ENCODE assay signal across 12 mouse cellular contexts in the genomic region with DNA sequence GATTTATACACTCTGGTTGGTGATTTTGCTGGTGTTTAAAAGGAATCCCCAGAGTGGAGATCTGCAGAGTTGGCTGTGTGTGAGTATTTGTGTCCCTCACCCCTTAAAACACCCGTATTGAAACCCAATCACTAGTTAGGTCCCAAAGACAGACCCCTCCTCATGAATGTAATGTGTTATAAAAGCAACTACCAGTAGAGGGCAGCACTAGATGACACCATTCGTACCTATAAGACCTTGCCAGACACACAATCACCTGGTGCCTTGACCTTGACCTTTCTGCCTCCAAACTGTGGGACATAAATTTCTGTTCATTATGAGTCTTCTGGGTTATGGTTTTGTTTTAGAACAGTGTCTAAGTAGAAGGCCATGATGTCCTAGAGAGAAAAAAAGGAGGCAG.
A peak's percentile ranks its signal among the peaks of the same experiment; 100 is the strongest.
DNase-seq lines count a peak whose midpoint lies in the region; ATAC-seq and TF ChIP-seq lines count a peak whose summit lies in the region.
"Had no signal": no experiment of that assay in that cellular context is flagged by ENCODE, and none has a peak within 500 bp of the region (broad histone marks: within the 10 kb centered on the region; RNA-seq: fewer than 3 reads in every experiment).

No protein-coding gene starts in this region.

- no peaks in the 10 kb centered on the region for H3K27me3 ChIP-seq in kidney, postnatal 0 days (ENCODE audit: insufficient read depth, low read length)
- H3K27me3 ChIP-seq in E14TG2a.4 (ENCODE audit: insufficient read depth, low read length) = no peaks in the 10 kb centered on the region
- H3K27me3 ChIP-seq: limb, embryonic 12.5 days had no signal

- H3K27ac ChIP-seq in kidney, postnatal 0 days = no peak overlapping the region
- H3K27ac ChIP-seq: limb, embryonic 12.5 days had no signal

- no peaks in the 10 kb centered on the region for H3K9me3 ChIP-seq in kidney, postnatal 0 days (replicated peaks; ENCODE audit: low read length)
- H3K9me3 ChIP-seq in E14TG2a.4 (ENCODE audit: low read length) = no peaks in the 10 kb centered on the region
- H3K9me3 ChIP-seq: limb, embryonic 12.5 days had no signal

- peaks cover 7% of the 10 kb centered on the region; the same call in 1 of the 2 replicates for H3K4me1 ChIP-seq in kidney, postnatal 0 days (replicated peaks; ENCODE audit: insufficient read depth, low read length)
- peaks cover 76% of the 10 kb centered on the region for H3K4me1 ChIP-seq in E14TG2a.4 (replicated peaks; ENCODE audit: low read depth, low read length)

- H3K4me3 ChIP-seq in kidney, postnatal 0 days (replicated peaks; ENCODE audit: low read depth, low read length) = no peak overlapping the region
- no peak overlapping the region for H3K4me3 ChIP-seq in E14TG2a.4 (replicated peaks; ENCODE audit: low read length)
- H3K4me3 ChIP-seq: limb, embryonic 12.5 days had no signal

- no peak overlapping the region for H3K4me2 ChIP-seq in kidney, postnatal 0 days (ENCODE audit: low read length)
- H3K4me2 ChIP-seq: limb, embryonic 12.5 days had no signal

- WGBS in kidney, postnatal 0 days = 51% methylated on average over 2 of the region's 2 CpGs

- ATAC-seq in kidney, postnatal 0 days (replicated peaks; ENCODE audit: low FRiP score, low read depth) = no peak

- no peak overlapping the region for H3K9ac ChIP-seq in kidney, postnatal 0 days (ENCODE audit: low read depth, low read length)
- H3K9ac ChIP-seq: limb, embryonic 12.5 days had no signal

- H3K36me3 ChIP-seq in kidney, postnatal 0 days (ENCODE audit: insufficient read depth, low read length) = no peaks in the 10 kb centered on the region
- H3K36me3 ChIP-seq in E14TG2a.4 (ENCODE audit: insufficient read depth, low read length) = no peaks in the 10 kb centered on the region
- H3K36me3 ChIP-seq: limb, embryonic 12.5 days had no signal

- DNase-seq in kidney, postnatal 0 days (ENCODE audit: low spot score) = peak; percentile 43
- no peak for DNase-seq in kidney, postnatal 10 days
- DNase-seq in A20 (ENCODE audit: low read depth, low spot score) (peak; percentile 26), MN1 (ENCODE audit: low spot score) (no peak)
- peak; percentile 69 for DNase-seq in embryo, embryonic 10.5 days (ENCODE audit: low spot score)
- DNase-seq in thymus, postnatal 25 days = no peak
- DNase-seq: cerebellum, adult 9-10 months; heart, postnatal 4 days; kidney, postnatal 36 days; thymus, postnatal 36 days had no signal

- peak; percentile 58 for TF ChIP-seq CTCF in kidney, postnatal 0 days (IDR thresholded peaks at IDR 0.05; ENCODE audit: low read depth)
- peak; percentile 52 for TF ChIP-seq CTCF in E14TG2a.4 (conservative IDR thresholded peaks at IDR 0.05; ENCODE audit: low read length)

Comparison
In these comparisons a context has a peak if more than half of its experiments do, and no peak if none do; other contexts are left out.
1. DNase-seq: peak in kidney, postnatal 0 days (single experiment), A20 (single experiment) and embryo, embryonic 10.5 days (single experiment); none in kidney, postnatal 10 days (single experiment), MN1 (single experiment) and thymus, postnatal 25 days (single experiment).